12 mouse cellular contexts compared by ENCODE assay signal in genomic region chr10:130536101-130536500, GRCm38 (mm10). TPM values are rescaled to one million over a fixed set of nuclear protein-coding genes. Genes with fewer than 3 reads are reported as not detected.
DNase-seq lines count a peak whose midpoint lies in the region; TF ChIP-seq lines count a peak whose summit lies in the region.
"Had no signal": no experiment of that assay in that cellular context is flagged by ENCODE, and none has a peak within 500 bp of the region (broad histone marks: within the 10 kb centered on the region; RNA-seq: fewer than 3 reads in every experiment).

No protein-coding gene starts in this region.

- H3K36me3 ChIP-seq in spleen, adult 2 months (ENCODE audit: control insufficient read depth, insufficient read depth, low read length), result no peaks in the 10 kb centered on the region
- no peaks in the 10 kb centered on the region for H3K36me3 ChIP-seq in heart, embryonic 10.5 days
- H3K36me3 ChIP-seq: hindbrain, embryonic 12.5 days had no signal

- H3K4me3 ChIP-seq in spleen, adult 2 months (ENCODE audit: extremely low read depth, insufficient read depth, insufficient read length), result no peak overlapping the region
- no peak overlapping the region for H3K4me3 ChIP-seq in heart, embryonic 10.5 days
- H3K4me3 ChIP-seq: hindbrain, embryonic 12.5 days had no signal

- TF ChIP-seq POLR2A in spleen, adult 2 months (IDR thresholded peaks at IDR 0.05; ENCODE audit: low read depth, low read length), result no peak

- peak; percentile 29 to 44 for DNase-seq in cerebellum, postnatal 10 days
- DNase-seq in cerebellum, adult 11 months, result no peak
- peak; percentile 1 to 15 for DNase-seq in spleen, adult 2 months (ENCODE audit: low read depth in 1 of 2, low spot score in 2 of 2)
- DNase-seq in spleen, adult 12 weeks (ENCODE audit: low spot score), result no peak
- DNase-seq in kidney, postnatal 14 days, result peak; percentile 42
- peak; percentile 36 for DNase-seq in thymus, postnatal 25 days
- DNase-seq in heart, embryonic 10.5 days (ENCODE audit: low spot score), result no peak
- no peak for DNase-seq in layer of hippocampus, adult 9-11 months
- DNase-seq: right cerebral cortex, adult 18-20 months had no signal

- H3K9me3 ChIP-seq in heart, embryonic 10.5 days, result no peaks in the 10 kb centered on the region
- H3K9me3 ChIP-seq: hindbrain, embryonic 12.5 days had no signal

- no peaks in the 10 kb centered on the region for H3K27me3 ChIP-seq in spleen, adult 2 months (ENCODE audit: control insufficient read depth, insufficient read depth, low read length)
- H3K27me3 ChIP-seq in heart, embryonic 10.5 days (ENCODE audit: insufficient read depth, poor library complexity, severe bottlenecking), result no peaks in the 10 kb centered on the region
- H3K27me3 ChIP-seq: hindbrain, embryonic 12.5 days had no signal

- no peak overlapping the region for H3K27ac ChIP-seq in spleen, adult 2 months (ENCODE audit: insufficient read depth, low read length)
- H3K27ac ChIP-seq in heart, embryonic 10.5 days, result no peak overlapping the region
- H3K27ac ChIP-seq: hindbrain, embryonic 12.5 days; macrophage had no signal

- WGBS in spleen, adult 2 months, result 63% methylated on average over 3 of the region's 3 CpGs
- WGBS in heart, embryonic 10.5 days, result 69% methylated on average over 3 of the region's 3 CpGs

- no peaks in the 10 kb centered on the region for H3K4me1 ChIP-seq in spleen, adult 2 months (ENCODE audit: control insufficient read depth, insufficient read depth, insufficient read length)
- no peaks in the 10 kb centered on the region for H3K4me1 ChIP-seq in heart, embryonic 10.5 days
- H3K4me1 ChIP-seq: hindbrain, embryonic 12.5 days had no signal

- TF ChIP-seq CTCF in spleen, adult 2 months (IDR thresholded peaks at IDR 0.05; ENCODE audit: extremely low read depth, insufficient read depth, insufficient read length, insufficient replicate concordance), result no peak

RNA-seq across cellular contexts. Expression of gene Vmn2r87, which starts 38.9 kb away (rescaled TPM):
- polyA plus RNA-seq in spleen, adult 2 months (2012; rRNA removed), result not detected in 2 replicates
- polyA plus RNA-seq in heart, embryonic 10.5 days (2016; fragmentation: Nextera tagmentation; extraction: Ambion mirVana), result not detected in 2 replicates
- polyA plus RNA-seq: embryonic facial prominence, embryonic 11.5 days; hindbrain, embryonic 12.5 days; macrophage had no signal

Comparison
In these comparisons a context has a peak if more than half of its experiments do, and no peak if none do; other contexts are left out.
1. DNase-seq: peak in cerebellum, postnatal 10 days (2 of 2), spleen, adult 2 months (2 of 2), kidney, postnatal 14 days (single experiment) and thymus, postnatal 25 days (single experiment); none in cerebellum, adult 11 months (single experiment), spleen, adult 12 weeks (single experiment), heart, embryonic 10.5 days (single experiment) and layer of hippocampus, adult 9-11 months (single experiment).